Mouse (Mus musculus): ENCODE results near the gene Gm21783.
"Not testable (repeated sequence)": the region's sequence is repeated elsewhere in the genome, so short reads cannot be mapped to it uniquely, and the experiment has no call there.

Gene Gm21783

GRCm38 (mm10) chrY:44981163-44981562 lies at the start of gene Gm21783:
Gene Gm21783, minus strand, starts transcription at chrY:44981263.
- DNase-seq: not testable (repeated sequence)

All from lung, postnatal 4 days (tissue).